Comparison of ENCODE assay signal across 11 mouse cellular contexts in the genomic region with DNA sequence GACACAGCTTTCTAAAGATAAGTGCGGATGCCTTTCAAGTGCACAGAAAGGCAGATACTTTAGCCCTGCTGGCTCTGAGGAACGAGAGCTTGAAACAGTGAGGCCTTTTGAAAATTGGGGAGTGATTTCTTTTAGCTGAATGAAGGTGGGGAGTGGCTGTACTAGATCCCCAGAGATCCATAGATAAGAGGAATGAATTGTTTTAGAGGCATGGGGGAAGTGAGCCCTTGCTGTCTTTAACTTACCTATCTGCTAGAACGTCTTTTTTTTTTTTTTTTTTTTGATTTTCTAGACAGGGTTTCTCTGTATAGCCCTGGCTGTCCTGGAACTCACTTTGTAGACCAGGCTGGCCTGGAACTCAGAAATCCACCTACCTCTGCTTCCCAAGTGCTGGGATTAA. TPM values are rescaled to one million over a fixed set of nuclear protein-coding genes. Genes with fewer than 3 reads are reported as not detected.
DNase-seq lines count a peak whose midpoint lies in the region; ATAC-seq lines count a peak whose summit lies in the region.
"Had no signal": no experiment of that assay in that cellular context is flagged by ENCODE, and none has a peak within 500 bp of the region (broad histone marks: within the 10 kb centered on the region; RNA-seq: fewer than 3 reads in every experiment).

No protein-coding gene starts in this region.

- no peaks in the 10 kb centered on the region for H3K27me3 ChIP-seq in limb, embryonic 12.5 days
- no peaks in the 10 kb centered on the region for H3K27me3 ChIP-seq in limb, embryonic 10.5 days (ENCODE audit: low read depth, poor library complexity, severe bottlenecking)
- no peaks in the 10 kb centered on the region for H3K27me3 ChIP-seq in forebrain, embryonic 11.5 days (ENCODE audit: control insufficient read depth, insufficient read depth, low read length)
- no peaks in the 10 kb centered on the region for H3K27me3 ChIP-seq in limb, embryonic 13.5 days
- H3K27me3 ChIP-seq in neural tube, embryonic 15.5 days (replicated peaks), result no peaks in the 10 kb centered on the region

- peak overlapping the region; percentile 84 for H3K4me2 ChIP-seq in limb, embryonic 12.5 days
- H3K4me2 ChIP-seq in forebrain, embryonic 11.5 days (ENCODE audit: low read depth, low read length, severe bottlenecking), result 0 out of 2 replicates have a peak overlapping the region, but pooled peaks have one; percentile 31
- H3K4me2 ChIP-seq in limb, embryonic 13.5 days (replicated peaks), result peak overlapping the region; percentile 42
- H3K4me2 ChIP-seq in neural tube, embryonic 15.5 days, result peak overlapping the region; percentile 71

- peak overlapping the region; percentile 42; the same call in 1 of the 2 replicates for H3K9ac ChIP-seq in limb, embryonic 12.5 days (replicated peaks)
- H3K9ac ChIP-seq in forebrain, embryonic 11.5 days (ENCODE audit: low read length), result peak overlapping the region; percentile 35
- H3K9ac ChIP-seq in limb, embryonic 13.5 days, result peak overlapping the region; percentile 54
- 0 out of 2 replicates have a peak overlapping the region, but pooled peaks have one; percentile 36 for H3K9ac ChIP-seq in neural tube, embryonic 15.5 days (replicated peaks)

- H3K27ac ChIP-seq in limb, embryonic 12.5 days, result no peak overlapping the region
- no peak overlapping the region for H3K27ac ChIP-seq in limb, embryonic 10.5 days
- no peak overlapping the region for H3K27ac ChIP-seq in forebrain, embryonic 11.5 days (ENCODE audit: low read depth, low read length)
- no peak overlapping the region for H3K27ac ChIP-seq in limb, embryonic 13.5 days
- H3K27ac ChIP-seq in neural tube, embryonic 15.5 days (replicated peaks), result 0 out of 2 replicates have a peak overlapping the region, but pooled peaks have one; percentile 18

- H3K9me3 ChIP-seq in limb, embryonic 12.5 days, result no peaks in the 10 kb centered on the region
- no peaks in the 10 kb centered on the region for H3K9me3 ChIP-seq in limb, embryonic 10.5 days (replicated peaks)
- H3K9me3 ChIP-seq in forebrain, embryonic 11.5 days (ENCODE audit: control insufficient read depth, low read length), result no peaks in the 10 kb centered on the region
- no peaks in the 10 kb centered on the region for H3K9me3 ChIP-seq in limb, embryonic 13.5 days
- no peaks in the 10 kb centered on the region for H3K9me3 ChIP-seq in neural tube, embryonic 15.5 days (replicated peaks)

- H3K4me1 ChIP-seq in limb, embryonic 12.5 days (replicated peaks), result peaks cover 21% of the 10 kb centered on the region
- peaks cover 22% of the 10 kb centered on the region for H3K4me1 ChIP-seq in limb, embryonic 10.5 days
- peaks cover 5% of the 10 kb centered on the region for H3K4me1 ChIP-seq in forebrain, embryonic 11.5 days (replicated peaks; ENCODE audit: control insufficient read depth, insufficient read depth, low read length)
- H3K4me1 ChIP-seq in limb, embryonic 13.5 days, result peaks cover 19% of the 10 kb centered on the region
- peaks cover 36% of the 10 kb centered on the region for H3K4me1 ChIP-seq in neural tube, embryonic 15.5 days

- ATAC-seq in limb, embryonic 12.5 days (ENCODE audit: insufficient number of reproducible peaks, insufficient read depth, low FRiP score, low TSS enrichment, low read depth), result no peak
- ATAC-seq in forebrain, embryonic 11.5 days (replicated peaks; ENCODE audit: low FRiP score), result no peak
- no peak for ATAC-seq in limb, embryonic 13.5 days (ENCODE audit: low FRiP score, low read depth)
- ATAC-seq in neural tube, embryonic 15.5 days (ENCODE audit: low FRiP score), result no peak
- no peak for ATAC-seq in CD4-positive, CD25-positive, alpha-beta regulatory T cell, adult 4 months

- no peak for DNase-seq in limb, embryonic 10.5 days (ENCODE audit: low spot score)
- DNase-seq in forebrain, embryonic 11.5 days (ENCODE audit: low spot score), result no peak
- DNase-seq in cerebellum, adult 11-12 months, result no peak
- DNase-seq in cerebellum, postnatal 36 days, result no peak
- DNase-seq: kidney, adult 8-10 months; lung, adult 18-20 months; thymus, adult 2 months had no signal

- H3K4me3 ChIP-seq in limb, embryonic 12.5 days (replicated peaks), result 0 out of 2 replicates have a peak overlapping the region, but pooled peaks have one; percentile 6
- no peak overlapping the region for H3K4me3 ChIP-seq in limb, embryonic 10.5 days
- no peak overlapping the region for H3K4me3 ChIP-seq in forebrain, embryonic 11.5 days (ENCODE audit: low read depth, low read length)
- peak overlapping the region; percentile 7; the same call in 1 of the 2 replicates for H3K4me3 ChIP-seq in limb, embryonic 13.5 days
- H3K4me3 ChIP-seq in neural tube, embryonic 15.5 days (replicated peaks), result peak overlapping the region; percentile 16

- H3K36me3 ChIP-seq in limb, embryonic 12.5 days, result peaks cover 9% of the 10 kb centered on the region; the same call in 1 of the 2 replicates
- peaks cover 34% of the 10 kb centered on the region for H3K36me3 ChIP-seq in limb, embryonic 10.5 days
- no peaks in the 10 kb centered on the region for H3K36me3 ChIP-seq in forebrain, embryonic 11.5 days (ENCODE audit: control insufficient read depth, insufficient read depth, low read length)
- H3K36me3 ChIP-seq in limb, embryonic 13.5 days, result peaks cover 4% of the 10 kb centered on the region; the same call in 1 of the 2 replicates
- no peaks in the 10 kb centered on the region for H3K36me3 ChIP-seq in neural tube, embryonic 15.5 days

- WGBS in limb, embryonic 12.5 days, result 68% methylated on average over 3 of the region's 3 CpGs
- WGBS in limb, embryonic 10.5 days, result 73% methylated on average over 3 of the region's 3 CpGs
- 38% methylated on average over 3 of the region's 3 CpGs for WGBS in forebrain, embryonic 11.5 days
- 47% methylated on average over 3 of the region's 3 CpGs for WGBS in limb, embryonic 13.5 days
- WGBS in neural tube, embryonic 15.5 days, result 43% methylated on average over 3 of the region's 3 CpGs

RNA-seq across cellular contexts. Expression of a gene that starts 2.6 kb away (rescaled TPM):
- 12.7 and 14.5 TPM in 2 replicates for polyA plus RNA-seq in limb, embryonic 12.5 days (2016; fragmentation: Nextera tagmentation; extraction: Ambion mirVana)
- polyA plus RNA-seq in limb, embryonic 10.5 days (2016; fragmentation: Nextera tagmentation; extraction: Ambion mirVana), result 22.7 and 24.2 TPM in 2 replicates
- polyA plus RNA-seq in forebrain, embryonic 11.5 days (2014; fragmentation: Nextera tagmentation; extraction: Ambion mirVana), result 31.3 and 34.4 TPM in 2 replicates
- polyA plus RNA-seq in limb, embryonic 13.5 days (2015; fragmentation: Nextera tagmentation; extraction: Ambion mirVana), result 13.7 and 16.1 TPM in 2 replicates
- polyA plus RNA-seq in neural tube, embryonic 15.5 days (2015; fragmentation: Nextera tagmentation; extraction: Ambion mirVana), result 22.2 and 24.2 TPM in 2 replicates
- 10 to 100 TPM; 11.0 to 14.9 TPM for polyA plus RNA-seq in CD4-positive, CD25-positive, alpha-beta regulatory T cell, adult 4 months (2017; shearing (Covaris generic))

RNA-seq across cellular contexts. Expression of a gene that starts 16.9 kb away (rescaled TPM):
- 39.2 and 41.0 TPM in 2 replicates for polyA plus RNA-seq in limb, embryonic 12.5 days (2016; fragmentation: Nextera tagmentation; extraction: Ambion mirVana)
- polyA plus RNA-seq in limb, embryonic 10.5 days (2016; fragmentation: Nextera tagmentation; extraction: Ambion mirVana), result 43.4 and 45.4 TPM in 2 replicates
- polyA plus RNA-seq in forebrain, embryonic 11.5 days (2014; fragmentation: Nextera tagmentation; extraction: Ambion mirVana), result 39.4 and 41.8 TPM in 2 replicates
- 37.8 and 38.7 TPM in 2 replicates for polyA plus RNA-seq in limb, embryonic 13.5 days (2015; fragmentation: Nextera tagmentation; extraction: Ambion mirVana)
- polyA plus RNA-seq in neural tube, embryonic 15.5 days (2015; fragmentation: Nextera tagmentation; extraction: Ambion mirVana), result 30.1 and 30.9 TPM in 2 replicates
- 10 to 100 TPM; 39.9 to 61.8 TPM for polyA plus RNA-seq in CD4-positive, CD25-positive, alpha-beta regulatory T cell, adult 4 months (2017; shearing (Covaris generic))

RNA-seq across cellular contexts. Expression of a gene that starts 59.3 kb away (rescaled TPM):
- 49.5 and 52.0 TPM in 2 replicates for polyA plus RNA-seq in limb, embryonic 12.5 days (2016; fragmentation: Nextera tagmentation; extraction: Ambion mirVana)
- polyA plus RNA-seq in limb, embryonic 10.5 days (2016; fragmentation: Nextera tagmentation; extraction: Ambion mirVana), result 58.9 and 64.6 TPM in 2 replicates
- polyA plus RNA-seq in forebrain, embryonic 11.5 days (2014; fragmentation: Nextera tagmentation; extraction: Ambion mirVana), result 71.2 and 74.2 TPM in 2 replicates
- 52.0 and 52.9 TPM in 2 replicates for polyA plus RNA-seq in limb, embryonic 13.5 days (2015; fragmentation: Nextera tagmentation; extraction: Ambion mirVana)
- 121 and 132 TPM in 2 replicates for polyA plus RNA-seq in neural tube, embryonic 15.5 days (2015; fragmentation: Nextera tagmentation; extraction: Ambion mirVana)
- 10 to 100 TPM; 20.2 to 26.1 TPM for polyA plus RNA-seq in CD4-positive, CD25-positive, alpha-beta regulatory T cell, adult 4 months (2017; shearing (Covaris generic))

Comparison
In these comparisons a context has a peak if more than half of its experiments do, and no peak if none do; other contexts are left out.
1. H3K4me3 ChIP-seq: peak in limb, embryonic 12.5 days (single experiment), limb, embryonic 13.5 days (single experiment) and neural tube, embryonic 15.5 days (single experiment); none in limb, embryonic 10.5 days (single experiment) and forebrain, embryonic 11.5 days (single experiment).
2. H3K4me2 ChIP-seq: peak in every context shown above with its lines; median percentile 84 in limb, embryonic 12.5 days; 71 in neural tube, embryonic 15.5 days; 42 in limb, embryonic 13.5 days; 31 in forebrain, embryonic 11.5 days.
3. Peak in every context shown above with its lines, with median percentiles within 50 percentile points of each other: H3K9ac ChIP-seq.